Mouse (Mus musculus): ENCODE data around the gene March10. TPM values are rescaled to one million over a fixed set of nuclear protein-coding genes. Genes with fewer than 3 reads are reported as not detected.

March10 gene
- polyA plus RNA-seq, 1 experiment = not detected

DNA sequence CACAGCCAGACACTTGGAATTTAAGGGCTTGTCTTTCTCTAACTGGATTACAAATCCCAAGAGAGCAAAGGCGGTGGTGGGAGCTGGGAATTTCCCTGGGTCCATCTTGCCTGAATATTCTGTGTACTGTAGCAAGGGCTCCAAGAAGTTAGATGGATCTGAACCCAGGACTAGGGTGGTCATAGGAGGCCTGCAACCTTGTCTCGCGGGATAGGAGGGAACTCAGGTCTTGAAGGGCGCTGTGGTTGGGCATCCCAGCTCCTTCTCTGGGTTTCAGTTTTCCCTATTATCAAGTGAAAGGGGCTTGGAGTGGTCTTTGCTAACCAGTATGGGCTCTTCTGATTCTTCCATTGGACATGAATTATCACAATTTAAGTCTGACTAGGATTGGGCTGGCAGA lies 140.4 kb downstream of the March10 start:
- H3K27ac ChIP-seq (ENCODE audit: insufficient read depth, low read depth, low read length) = no peak overlapping the region
- H3K27me3 ChIP-seq (ENCODE audit: control insufficient read depth, insufficient read depth, low read length) = no peaks in the 10 kb centered on the region
- 92% methylated on average over 4 of the region's 4 CpGs for WGBS
- H3K36me3 ChIP-seq (ENCODE audit: control insufficient read depth, insufficient read depth, low read length) = no peaks in the 10 kb centered on the region
- no peak overlapping the region for H3K4me3 ChIP-seq (ENCODE audit: low read depth, low read length)
- H3K4me1 ChIP-seq (ENCODE audit: control insufficient read depth, insufficient read depth, insufficient read length, low read length) = no peaks in the 10 kb centered on the region; the same call in 1 of the 2 replicates
- TF ChIP-seq POLR2A (IDR thresholded peaks at IDR 0.05; ENCODE audit: low read depth, low read length) (no peak), CTCF (IDR thresholded peaks at IDR 0.05; ENCODE audit: extremely low read depth, insufficient read length, insufficient replicate concordance, low read depth, low read length) (no peak)

DNA sequence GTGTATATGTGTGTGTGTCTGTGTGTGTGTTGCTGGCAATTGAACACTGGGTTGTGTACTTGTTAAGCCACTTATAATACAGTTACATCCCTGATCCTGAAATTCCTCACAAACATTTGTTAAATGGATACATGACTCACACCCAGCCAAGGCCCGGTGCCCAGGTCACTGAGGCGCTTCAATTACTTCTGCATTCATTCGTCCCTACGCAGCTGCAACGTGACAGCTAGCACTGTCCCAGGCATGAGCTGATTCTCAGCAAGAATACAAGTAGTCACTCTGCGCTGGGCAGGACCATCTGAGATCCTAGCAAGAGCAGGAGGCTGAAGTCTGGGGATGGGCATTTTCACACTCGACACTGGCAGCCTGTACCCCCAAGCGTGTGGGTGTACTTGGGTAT lies 141.2 kb downstream of the March10 start:
- no peaks in the 10 kb centered on the region; the same call in 1 of the 2 replicates for H3K4me1 ChIP-seq (ENCODE audit: control insufficient read depth, insufficient read depth, insufficient read length, low read length)
- no peak for TF ChIP-seq POLR2A (IDR thresholded peaks at IDR 0.05; ENCODE audit: low read depth, low read length)
- TF ChIP-seq CTCF (IDR thresholded peaks at IDR 0.05; ENCODE audit: extremely low read depth, insufficient read length, insufficient replicate concordance, low read depth, low read length) = no peak
- WGBS = 82% methylated on average over 8 of the region's 8 CpGs
- H3K27ac ChIP-seq (ENCODE audit: insufficient read depth, low read depth, low read length) = no peak overlapping the region
- no peaks in the 10 kb centered on the region for H3K27me3 ChIP-seq (ENCODE audit: control insufficient read depth, insufficient read depth, low read length)
- H3K4me3 ChIP-seq (ENCODE audit: low read depth, low read length) = no peak overlapping the region
- no peaks in the 10 kb centered on the region for H3K36me3 ChIP-seq (ENCODE audit: control insufficient read depth, insufficient read depth, low read length)

DNA sequence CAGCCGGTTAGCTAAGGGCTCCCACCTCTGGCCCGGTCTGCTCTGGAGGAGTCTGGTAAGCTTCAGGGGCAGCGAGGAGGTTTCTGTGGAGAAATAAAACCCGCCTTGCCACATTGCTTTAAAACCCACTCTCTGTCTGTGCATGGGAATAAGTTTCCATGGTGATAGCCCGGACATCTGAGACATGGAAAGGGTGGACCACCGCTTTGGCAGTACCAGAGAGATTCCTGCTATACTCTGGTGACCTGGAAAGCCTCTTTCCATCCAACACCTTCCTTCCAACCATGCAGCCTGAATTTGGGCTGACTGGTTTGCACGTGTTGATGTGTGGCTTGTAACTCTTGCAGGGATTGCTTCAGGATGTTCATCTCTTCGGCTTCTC lies 142.9 kb downstream of the March10 start:
- H3K4me3 ChIP-seq (ENCODE audit: low read depth, low read length) = no peak overlapping the region
- 72% methylated on average over 8 of the region's 8 CpGs for WGBS
- H3K36me3 ChIP-seq (ENCODE audit: control insufficient read depth, insufficient read depth, low read length) = no peaks in the 10 kb centered on the region
- H3K27me3 ChIP-seq (ENCODE audit: control insufficient read depth, insufficient read depth, low read length) = no peaks in the 10 kb centered on the region
- no peaks in the 10 kb centered on the region; the same call in 1 of the 2 replicates for H3K4me1 ChIP-seq (ENCODE audit: control insufficient read depth, insufficient read depth, insufficient read length, low read length)
- H3K27ac ChIP-seq (ENCODE audit: insufficient read depth, low read depth, low read length) = no peak overlapping the region
- no peak for TF ChIP-seq CTCF (IDR thresholded peaks at IDR 0.05; ENCODE audit: extremely low read depth, insufficient read length, insufficient replicate concordance, low read depth, low read length)
- no peak for TF ChIP-seq POLR2A (IDR thresholded peaks at IDR 0.05; ENCODE audit: low read depth, low read length)

DNA sequence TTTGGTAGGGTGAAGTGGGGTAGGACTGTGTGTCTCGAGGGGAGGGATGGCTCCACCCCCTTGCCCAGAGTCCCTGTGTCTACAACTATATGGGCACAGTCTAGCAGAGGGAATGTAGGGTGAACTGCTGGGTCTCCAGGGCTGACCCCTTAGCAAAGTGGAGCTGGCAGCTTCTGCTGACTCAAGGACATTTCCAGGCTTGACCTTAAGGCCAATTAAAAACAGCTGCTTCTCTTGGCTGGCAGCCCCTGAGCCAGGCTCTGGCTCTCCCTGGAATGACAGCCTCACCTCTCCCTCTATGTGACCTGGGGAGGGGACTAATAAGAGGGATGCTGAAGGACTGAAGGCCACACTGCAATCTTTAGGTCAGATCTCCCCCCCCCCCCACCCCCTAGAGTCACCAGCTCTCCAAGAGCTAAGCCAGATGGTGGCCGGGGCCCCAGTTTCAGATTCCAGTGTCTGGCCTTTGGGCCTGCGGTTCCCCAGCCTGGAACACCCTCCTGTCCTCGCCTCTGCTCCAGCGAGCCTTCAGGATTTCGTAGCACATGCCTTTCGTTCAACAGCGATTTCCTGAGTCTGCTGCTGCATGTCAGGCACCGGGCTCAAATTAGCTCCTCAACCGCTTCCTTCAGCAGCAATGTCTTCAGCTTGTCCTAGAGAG lies 143.4 kb downstream of the March10 start:
- TF ChIP-seq POLR2A (IDR thresholded peaks at IDR 0.05; ENCODE audit: low read depth, low read length) (no peak), CTCF (IDR thresholded peaks at IDR 0.05; ENCODE audit: extremely low read depth, insufficient read length, insufficient replicate concordance, low read depth, low read length) (no peak)
- no peaks in the 10 kb centered on the region; the same call in 1 of the 2 replicates for H3K4me1 ChIP-seq (ENCODE audit: control insufficient read depth, insufficient read depth, insufficient read length, low read length)
- no peaks in the 10 kb centered on the region for H3K27me3 ChIP-seq (ENCODE audit: control insufficient read depth, insufficient read depth, low read length)
- WGBS = 65% methylated on average over 10 of the region's 10 CpGs
- H3K4me3 ChIP-seq (ENCODE audit: low read depth, low read length) = no peak overlapping the region
- no peaks in the 10 kb centered on the region for H3K36me3 ChIP-seq (ENCODE audit: control insufficient read depth, insufficient read depth, low read length)
- no peak overlapping the region for H3K27ac ChIP-seq (ENCODE audit: insufficient read depth, low read depth, low read length)

DNA sequence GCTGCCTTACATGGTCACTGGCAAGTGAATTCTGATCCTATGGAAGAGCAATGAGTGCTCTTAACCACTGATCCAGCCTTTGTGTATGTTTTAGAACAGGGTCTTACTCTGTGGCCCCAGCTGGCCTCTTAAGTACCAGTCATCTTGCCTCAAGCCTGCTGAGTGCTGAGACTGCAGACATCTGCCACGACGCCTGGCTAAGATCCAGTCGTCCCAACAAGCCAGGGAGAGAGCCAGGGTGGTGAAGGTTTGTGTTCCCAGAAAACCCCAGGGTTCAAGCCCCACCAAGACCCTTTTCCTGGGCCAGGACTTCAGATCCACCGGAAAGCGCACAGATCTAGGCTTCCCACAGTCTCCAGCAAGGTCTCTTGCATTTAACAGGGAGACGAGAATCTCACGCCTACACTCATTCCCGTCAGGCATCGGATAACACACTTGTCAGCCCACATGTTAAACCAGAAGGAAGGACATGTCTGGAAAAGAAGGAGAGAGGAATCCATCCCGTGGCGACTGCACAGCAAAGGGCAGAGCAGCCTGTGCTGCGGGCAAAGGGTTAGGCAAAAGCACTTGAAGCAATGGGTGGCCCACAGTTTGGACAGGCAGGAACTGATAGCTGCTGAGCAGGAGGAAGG lies 144.1 kb downstream of the March10 start:
- TF ChIP-seq CTCF (IDR thresholded peaks at IDR 0.05; ENCODE audit: extremely low read depth, insufficient read length, insufficient replicate concordance, low read depth, low read length) (no peak), POLR2A (IDR thresholded peaks at IDR 0.05; ENCODE audit: low read depth, low read length) (no peak)
- 74% methylated on average over 12 of the region's 12 CpGs for WGBS
- Histone ChIP-seq H3K4me3 (ENCODE audit: low read depth, low read length) (no peak overlapping the region), H3K27me3 (ENCODE audit: control insufficient read depth, insufficient read depth, low read length) (no peaks in the 10 kb centered on the region), H3K4me1 (ENCODE audit: control insufficient read depth, insufficient read depth, insufficient read length, low read length) (no peaks in the 10 kb centered on the region; the same call in 1 of the 2 replicates), H3K27ac (ENCODE audit: insufficient read depth, low read depth, low read length) (no peak overlapping the region), H3K36me3 (ENCODE audit: control insufficient read depth, insufficient read depth, low read length) (no peaks in the 10 kb centered on the region)

DNA sequence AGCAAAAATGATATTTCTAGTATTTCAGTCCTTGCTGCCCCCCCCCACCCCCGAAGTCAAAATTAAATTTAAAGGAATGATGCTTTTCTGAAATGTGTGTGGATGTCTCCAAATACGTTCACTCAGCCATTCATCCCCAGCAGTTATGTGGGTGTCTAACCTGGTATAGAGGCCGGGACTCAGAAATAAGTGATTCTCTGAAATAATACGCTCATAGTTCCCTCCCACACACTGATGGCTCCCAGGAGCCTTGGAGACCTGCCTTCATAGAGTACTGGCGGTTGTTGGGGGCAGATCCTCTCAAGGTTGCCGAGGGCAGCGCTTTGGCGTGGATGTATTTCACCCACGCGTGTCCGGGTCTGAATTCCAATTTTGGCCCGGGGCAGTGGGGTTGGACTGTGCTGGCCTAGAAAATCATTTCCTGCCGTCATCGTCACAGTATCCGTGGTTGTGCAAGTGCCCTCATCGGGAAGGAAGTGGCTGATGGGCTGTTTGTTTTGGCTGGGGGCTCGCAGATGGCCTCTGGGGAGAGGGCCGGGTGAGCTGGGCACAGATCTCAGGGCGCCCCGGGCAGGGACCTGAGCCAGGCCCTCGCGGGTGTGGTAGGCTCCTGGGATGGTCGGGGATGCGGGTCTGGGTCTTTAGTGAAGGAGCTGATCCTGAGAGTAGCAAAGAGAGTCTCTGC lies 145.1 kb downstream of the March10 start:
- WGBS = 72% methylated on average over 24 of the region's 24 CpGs
- Histone ChIP-seq H3K4me3 (ENCODE audit: low read depth, low read length) (no peak overlapping the region), H3K36me3 (ENCODE audit: control insufficient read depth, insufficient read depth, low read length) (no peaks in the 10 kb centered on the region), H3K27me3 (ENCODE audit: control insufficient read depth, insufficient read depth, low read length) (no peaks in the 10 kb centered on the region), H3K4me1 (ENCODE audit: control insufficient read depth, insufficient read depth, insufficient read length, low read length) (no peaks in the 10 kb centered on the region; the same call in 1 of the 2 replicates), H3K27ac (ENCODE audit: insufficient read depth, low read depth, low read length) (no peak overlapping the region)
- TF ChIP-seq CTCF (IDR thresholded peaks at IDR 0.05; ENCODE audit: extremely low read depth, insufficient read length, insufficient replicate concordance, low read depth, low read length) (no peak), POLR2A (IDR thresholded peaks at IDR 0.05; ENCODE audit: low read depth, low read length) (no peak)

Other genes starting within 250 kb of the March10 start
- 3.9 and 6.3 TPM in 2 replicates for gene Mrc2, start 164.1 kb downstream of the March10 start, polyA plus RNA-seq (2012; rRNA removed)
- 1.2 and 2.1 TPM in 2 replicates for gene Tanc2, start 133.3 kb upstream of the March10 start, polyA plus RNA-seq (2012; rRNA removed)

All from small intestine, adult 2 months (tissue).